Mouse (Mus musculus): Measurements from ENCODE around the gene Tmem156. TPM values are rescaled to one million over a fixed set of nuclear protein-coding genes. Genes with fewer than 3 reads are reported as not detected.
A peak's percentile ranks its signal among the peaks of the same experiment; 100 is the strongest.
"Not testable (repeated sequence)": the region's sequence is repeated elsewhere in the genome, so short reads cannot be mapped to it uniquely, and the experiment has no call there.

The Tmem156 gene
- polyA plus RNA-seq, 1 experiment from 2014 or later, result 0.71 TPM

GRCm38 (mm10) chr5:65119918-65120317 is 28.0 kb upstream of the Tmem156 start:
- no peak for ATAC-seq (replicated peaks; ENCODE audit: extremely low read depth, insufficient read depth, low FRiP score)
- Histone ChIP-seq H3K4me2 (ENCODE audit: low read depth, low read length) (no peak overlapping the region), H3K36me3 (ENCODE audit: control insufficient read depth, insufficient read depth) (peaks cover 9% of the 10 kb centered on the region), H3K9ac (ENCODE audit: low read length) (no peak overlapping the region), H3K4me3 (ENCODE audit: low read length) (no peak overlapping the region), H3K27me3 (ENCODE audit: control insufficient read depth, insufficient read depth, low read length) (no peaks in the 10 kb centered on the region), H3K9me3 (replicated peaks; ENCODE audit: control insufficient read depth, low read length) (no peaks in the 10 kb centered on the region), H3K4me1 (ENCODE audit: control insufficient read depth, insufficient read depth, low read length) (0 out of 2 replicates have a peak, but pooled peaks cover 3% of the 10 kb centered on the region), H3K27ac (ENCODE audit: low read length) (0 out of 2 replicates have a peak overlapping the region, but pooled peaks have one; percentile 43)
- WGBS, result 50% methylated on average over 3 of the region's 3 CpGs

- Histone ChIP-seq H3K9ac (ENCODE audit: low read length) (no peak overlapping the region), H3K27ac (ENCODE audit: low read length) (0 out of 2 replicates have a peak overlapping the region, but pooled peaks have one; percentile 12), H3K36me3 (ENCODE audit: control insufficient read depth, insufficient read depth) (peaks cover 9% of the 10 kb centered on the region), H3K4me2 (ENCODE audit: low read depth, low read length) (no peak overlapping the region), H3K4me1 (ENCODE audit: control insufficient read depth, insufficient read depth, low read length) (0 out of 2 replicates have a peak, but pooled peaks cover 3% of the 10 kb centered on the region), H3K9me3 (replicated peaks; ENCODE audit: control insufficient read depth, low read length) (no peaks in the 10 kb centered on the region), H3K27me3 (ENCODE audit: control insufficient read depth, insufficient read depth, low read length) (no peaks in the 10 kb centered on the region), H3K4me3 (ENCODE audit: low read length) (no peak overlapping the region)
- 74% methylated on average over 1 of the region's 1 CpGs for WGBS
- ATAC-seq (replicated peaks; ENCODE audit: extremely low read depth, insufficient read depth, low FRiP score), result no peak
These were observed 27.6 kb upstream of the Tmem156 start for GRCm38 (mm10) chr5:65119495-65119894.

- Histone ChIP-seq H3K4me3 (ENCODE audit: low read length) (no peak overlapping the region), H3K27ac (ENCODE audit: low read length) (no peak overlapping the region), H3K27me3 (ENCODE audit: control insufficient read depth, insufficient read depth, low read length) (no peaks in the 10 kb centered on the region), H3K4me2 (ENCODE audit: low read depth, low read length) (no peak overlapping the region), H3K9ac (ENCODE audit: low read length) (no peak overlapping the region), H3K36me3 (ENCODE audit: control insufficient read depth, insufficient read depth) (peaks cover 9% of the 10 kb centered on the region), H3K9me3 (replicated peaks; ENCODE audit: control insufficient read depth, low read length) (no peaks in the 10 kb centered on the region), H3K4me1 (ENCODE audit: control insufficient read depth, insufficient read depth, low read length) (peaks cover 2% of the 10 kb centered on the region)
- WGBS, result 88% methylated on average over 2 of the region's 2 CpGs
- ATAC-seq (replicated peaks; ENCODE audit: extremely low read depth, insufficient read depth, low FRiP score), result no peak
These were observed 24.9 kb upstream of the Tmem156 start for GRCm38 (mm10) chr5:65116789-65117188.

- 53% methylated on average over 6 of the region's 6 CpGs for WGBS
- H3K9ac ChIP-seq (ENCODE audit: low read length), result no peak overlapping the region
- peak overlapping the region; percentile 50 for H3K27ac ChIP-seq (ENCODE audit: low read length)
- no peaks in the 10 kb centered on the region for H3K9me3 ChIP-seq (replicated peaks; ENCODE audit: control insufficient read depth, low read length)
- H3K4me1 ChIP-seq (ENCODE audit: control insufficient read depth, insufficient read depth, low read length), result peaks cover 7% of the 10 kb centered on the region
- H3K4me3 ChIP-seq (ENCODE audit: low read length), result no peak overlapping the region
- peaks cover 9% of the 10 kb centered on the region for H3K36me3 ChIP-seq (ENCODE audit: control insufficient read depth, insufficient read depth)
- no peaks in the 10 kb centered on the region for H3K27me3 ChIP-seq (ENCODE audit: control insufficient read depth, insufficient read depth, low read length)
- peak; percentile 52; the same call in 1 of the 2 replicates for ATAC-seq (replicated peaks; ENCODE audit: extremely low read depth, insufficient read depth, low FRiP score)
- H3K4me2 ChIP-seq (ENCODE audit: low read depth, low read length), result no peak overlapping the region; the same call in 1 of the 2 replicates
These were observed 21.4 kb upstream of the Tmem156 start for GRCm38 (mm10) chr5:65113323-65113722.

- not testable (repeated sequence) for H3K4me3 ChIP-seq (ENCODE audit: low read length); H3K4me2 ChIP-seq (ENCODE audit: low read depth, low read length); H3K4me1 ChIP-seq (ENCODE audit: control insufficient read depth, insufficient read depth, low read length); H3K27me3 ChIP-seq (ENCODE audit: control insufficient read depth, insufficient read depth, low read length); H3K27ac ChIP-seq (ENCODE audit: low read length); ATAC-seq (replicated peaks; ENCODE audit: extremely low read depth, insufficient read depth, low FRiP score); H3K9me3 ChIP-seq (replicated peaks; ENCODE audit: control insufficient read depth, low read length); H3K36me3 ChIP-seq (ENCODE audit: control insufficient read depth, insufficient read depth); H3K9ac ChIP-seq (ENCODE audit: low read length)
- WGBS, result 41% methylated on average over 3 of the region's 3 CpGs
These were observed 20.3 kb upstream of the Tmem156 start for GRCm38 (mm10) chr5:65112225-65112624.

GRCm38 (mm10) chr5:65107773-65108432 is 16.0 kb upstream of the Tmem156 start:
- Histone ChIP-seq H3K4me2 (ENCODE audit: low read depth, low read length) (peak overlapping the region; percentile 88), H3K27ac (ENCODE audit: low read length) (peak overlapping the region; percentile 87), H3K4me3 (ENCODE audit: low read length) (peak overlapping the region; percentile 91), H3K4me1 (ENCODE audit: control insufficient read depth, insufficient read depth, low read length) (peaks cover 11% of the 10 kb centered on the region), H3K27me3 (ENCODE audit: control insufficient read depth, insufficient read depth, low read length) (no peaks in the 10 kb centered on the region), H3K9me3 (replicated peaks; ENCODE audit: control insufficient read depth, low read length) (no peaks in the 10 kb centered on the region), H3K9ac (ENCODE audit: low read length) (peak overlapping the region; percentile 91), H3K36me3 (ENCODE audit: control insufficient read depth, insufficient read depth) (no peaks in the 10 kb centered on the region)
- peak; percentile 22 for ATAC-seq (replicated peaks; ENCODE audit: extremely low read depth, insufficient read depth, low FRiP score)
- 1% methylated on average over 42 of the region's 42 CpGs for WGBS

- Histone ChIP-seq H3K27ac (ENCODE audit: low read length) (peak within 1 kb of the TSS; percentile 87), H3K9ac (ENCODE audit: low read length) (peak within 1 kb of the TSS; percentile 91), H3K4me2 (ENCODE audit: low read depth, low read length) (peak within 1 kb of the TSS; percentile 88), H3K9me3 (replicated peaks; ENCODE audit: control insufficient read depth, low read length) (no peaks in the 10 kb centered on the region), H3K4me1 (ENCODE audit: control insufficient read depth, insufficient read depth, low read length) (peaks cover 18% of the 10 kb centered on the region), H3K27me3 (ENCODE audit: control insufficient read depth, insufficient read depth, low read length) (no peaks in the 10 kb centered on the region), H3K36me3 (ENCODE audit: control insufficient read depth, insufficient read depth) (no peaks in the 10 kb centered on the region), H3K4me3 (ENCODE audit: low read length) (peak within 1 kb of the TSS; percentile 91)
- peak; percentile 93 for ATAC-seq (replicated peaks; ENCODE audit: extremely low read depth, insufficient read depth, low FRiP score)
- 4% methylated on average over 54 of the region's 56 CpGs for WGBS
These were observed 15.2 kb upstream of the Tmem156 start, which contains the start of gene Klhl5 for GRCm38 (mm10) chr5:65106876-65107772. Gene Klhl5 (plus strand): TSS chr5:65107539.

- H3K9ac ChIP-seq (ENCODE audit: low read length), result 0 out of 2 replicates have a peak overlapping the region, but pooled peaks have one; percentile 18
- no peaks in the 10 kb centered on the region for H3K36me3 ChIP-seq (ENCODE audit: control insufficient read depth, insufficient read depth)
- WGBS, result 24% methylated on average over 10 of the region's 10 CpGs
- H3K27me3 ChIP-seq (ENCODE audit: control insufficient read depth, insufficient read depth, low read length), result no peaks in the 10 kb centered on the region
- H3K9me3 ChIP-seq (replicated peaks; ENCODE audit: control insufficient read depth, low read length), result no peaks in the 10 kb centered on the region
- no peak overlapping the region; the same call in 1 of the 2 replicates for H3K27ac ChIP-seq (ENCODE audit: low read length)
- ATAC-seq (replicated peaks; ENCODE audit: extremely low read depth, insufficient read depth, low FRiP score), result no peak
- peak overlapping the region; percentile 24 for H3K4me2 ChIP-seq (ENCODE audit: low read depth, low read length)
- H3K4me1 ChIP-seq (ENCODE audit: control insufficient read depth, insufficient read depth, low read length), result peaks cover 18% of the 10 kb centered on the region
- H3K4me3 ChIP-seq (ENCODE audit: low read length), result no peak overlapping the region
These were observed 10.7 kb upstream of the Tmem156 start for GRCm38 (mm10) chr5:65102641-65103042.

Data from heart, embryonic 16.5 days (tissue).